Mouse (Mus musculus) lung, adult 2 months (tissue): Measurements from ENCODE around the gene Eif2b2.

Experiments
- CTCF ChIP-seq: fragments of 200-500 bp; IDR thresholded peaks from 2 replicates; pipeline ENCODE4 v1.5.1; 2011; ENCODE audit warnings: mild to moderate bottlenecking, low read length, control low read depth; ENCODE audit not compliant: insufficient read depth
- POLR2A ChIP-seq: fragments of 200-500 bp; IDR thresholded peaks from 2 replicates; pipeline ENCODE4 v1.6.1; 2011; ENCODE audit warnings: low read depth, mild to moderate bottlenecking, control low read depth, low read length, borderline replicate concordance; ENCODE audit errors: extremely low read depth

DNA sequence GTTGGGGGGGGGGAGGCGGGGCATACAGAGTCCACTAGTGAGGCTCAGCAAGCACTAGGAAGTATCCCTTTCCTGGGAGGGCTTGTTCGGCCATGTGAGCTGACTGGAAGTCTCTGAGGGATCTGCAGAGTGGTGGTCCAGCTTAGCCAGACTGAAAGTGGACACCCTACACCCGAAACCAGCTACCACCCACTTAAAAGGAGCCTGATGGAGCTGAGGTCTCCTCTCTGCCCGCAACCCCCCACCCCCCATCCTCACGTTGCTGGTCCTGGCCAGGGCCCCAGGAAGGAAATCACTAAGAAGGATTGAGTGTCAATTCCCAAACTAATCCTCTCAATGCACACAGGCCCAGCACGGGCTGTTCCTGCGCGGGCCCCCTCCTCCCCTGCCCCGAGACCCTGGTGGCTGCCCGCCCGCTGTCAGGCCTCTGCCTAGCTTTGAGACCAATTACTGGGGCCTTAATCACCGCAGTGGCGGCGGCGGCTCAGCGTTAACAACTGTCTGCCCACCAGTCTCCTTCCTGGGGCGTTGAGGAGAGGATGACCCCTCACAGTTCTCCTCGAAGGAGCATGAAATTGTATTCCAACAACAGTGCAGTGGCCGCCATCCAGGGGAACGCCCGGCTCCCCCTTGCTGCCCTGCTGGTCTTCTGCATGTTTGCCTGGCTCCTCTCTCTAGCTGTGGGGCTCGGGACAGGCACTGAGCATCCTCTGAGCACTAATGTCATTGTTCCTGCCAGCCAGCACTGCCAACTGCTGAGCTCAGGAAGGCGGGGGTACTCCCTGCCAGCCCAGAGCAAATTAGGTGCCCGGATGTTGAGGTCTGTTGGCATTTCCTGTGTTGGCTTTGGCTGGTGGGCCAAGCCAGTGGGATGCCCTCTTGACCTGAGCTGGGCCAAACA is 18.1 kb upstream of the Eif2b2 start:
- no peak for TF ChIP-seq CTCF
- no peak for TF ChIP-seq POLR2A
